8 mouse cellular contexts compared by ENCODE assay signal in the genomic region with DNA sequence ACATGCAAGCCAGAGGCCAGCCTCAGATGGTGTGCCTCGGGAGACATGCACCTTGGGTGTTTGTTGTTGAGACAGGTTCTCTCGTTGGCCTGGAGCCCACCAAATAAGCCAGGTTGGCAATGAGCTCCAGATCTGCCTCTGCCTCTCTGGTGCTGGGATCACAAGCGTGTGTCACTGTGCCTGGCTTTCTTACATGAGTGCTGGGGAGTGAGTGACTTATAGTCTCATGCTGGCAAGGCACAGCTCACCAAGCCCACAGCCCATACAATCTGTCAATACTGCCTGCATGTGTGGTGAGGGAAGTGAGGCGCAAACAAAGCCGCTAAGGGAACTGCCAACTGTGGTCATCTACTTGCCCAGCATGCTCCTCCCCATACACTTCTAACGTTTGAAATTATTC. TPM values are rescaled to one million over a fixed set of nuclear protein-coding genes. Genes with fewer than 3 reads are reported as not detected.
A peak's percentile ranks its signal among the peaks of the same experiment; 100 is the strongest.
DNase-seq lines count a peak whose midpoint lies in the region; ATAC-seq lines count a peak whose summit lies in the region.

No protein-coding gene starts in this region.

- DNase-seq in layer of hippocampus, adult 18-20 months (ENCODE audit: low spot score in 2 of 2) = peak; percentile 30 to 51
- no peak for DNase-seq in layer of hippocampus, adult 9-10 months (ENCODE audit: low spot score)
- peak; percentile 57 for DNase-seq in 416B (ENCODE audit: low read depth)
- DNase-seq in cerebellum, adult 11-12 months = peak; percentile 73
- DNase-seq in adrenal gland, postnatal 36 days = no peak
- no peak for DNase-seq in kidney, postnatal 10 days
- no peak for DNase-seq in adrenal gland, postnatal 4 days (ENCODE audit: low spot score in 2 of 2)

- ATAC-seq in granulocyte monocyte progenitor cell, adult 5-6 weeks (replicated peaks; ENCODE audit: poor library complexity, severe bottlenecking) = peak; percentile 44

RNA-seq across cellular contexts. Expression of a gene that starts 39.0 kb away (rescaled TPM):
- 10 to 100 TPM; 51.2 to 55.0 TPM for total RNA-seq in layer of hippocampus, adult 18-20 months (2021)
- total RNA-seq in granulocyte monocyte progenitor cell, adult 5-6 weeks (2014; fragmentation: Nextera tagmentation) = 30.8 and 35.4 TPM in 2 replicates
- total RNA-seq in granulocyte monocyte progenitor cell, adult 5-6 weeks (2017) = 12.9 and 13.4 TPM in 2 replicates
- total RNA-seq in adrenal gland, postnatal 36 days (2021) = 10 to 100 TPM; 40.1 to 46.7 TPM
- 10 to 100 TPM; 48.9 to 52.5 TPM for total RNA-seq in adrenal gland, postnatal 4 days (2021)

Comparison
In these comparisons a context has a peak if more than half of its experiments do, and no peak if none do; other contexts are left out.
1. DNase-seq: peak in layer of hippocampus, adult 18-20 months (2 of 2), 416B (single experiment) and cerebellum, adult 11-12 months (single experiment); none in layer of hippocampus, adult 9-10 months (single experiment), adrenal gland, postnatal 36 days (0 of 2), kidney, postnatal 10 days (single experiment) and adrenal gland, postnatal 4 days (0 of 2).